Mouse (Mus musculus): ENCODE data around the gene Gm13090.

The Gm13090 gene

GRCm38 (mm10) chr4:151089270-151089669, at the start of gene Gm13090:
Gene Gm13090 (plus strand): TSS chr4:151089570.
- DNase-seq: no peak

GRCm38 (mm10) chr4:151041506-151041905, 47.9 kb upstream of the Gm13090 start:
- no peak for DNase-seq

GRCm38 (mm10) chr4:151043281-151043680, 46.1 kb upstream of the Gm13090 start:
- no peak for DNase-seq

GRCm38 (mm10) chr4:151044037-151044943, 45.1 kb upstream of the Gm13090 start, which contains the start of gene Per3:
Gene Per3 (minus strand): TSS chr4:151044665.
- peak; percentile 97 for DNase-seq

GRCm38 (mm10) chr4:151044944-151045570, 44.3 kb upstream of the Gm13090 start:
- peak; percentile 77 for DNase-seq

- DNase-seq: no peak
Measured at GRCm38 (mm10) chr4:151046524-151046923, 42.8 kb upstream of the Gm13090 start.

GRCm38 (mm10) chr4:151051162-151051561, 38.2 kb upstream of the Gm13090 start:
- DNase-seq: no peak

- peak; percentile 99 for DNase-seq
Measured at GRCm38 (mm10) chr4:151057347-151058321, 31.7 kb upstream of the Gm13090 start, which contains the start of gene Vamp3. Gene Vamp3 (minus strand): TSS chr4:151057963.

GRCm38 (mm10) chr4:151058634-151059033, 30.7 kb upstream of the Gm13090 start:
- DNase-seq: no peak

GRCm38 (mm10) chr4:151059566-151059965, 29.8 kb upstream of the Gm13090 start:
- no peak for DNase-seq

GRCm38 (mm10) chr4:151068751-151069150, 20.6 kb upstream of the Gm13090 start:
- no peak for DNase-seq

- DNase-seq: no peak
Measured at GRCm38 (mm10) chr4:151070962-151071361, 18.4 kb upstream of the Gm13090 start.

- peak; percentile 75 for DNase-seq
Measured at GRCm38 (mm10) chr4:151073108-151073744, 16.1 kb upstream of the Gm13090 start.

- no peak for DNase-seq
Measured at GRCm38 (mm10) chr4:151074817-151075216, 14.6 kb upstream of the Gm13090 start.

GRCm38 (mm10) chr4:151081355-151081754, 8.0 kb upstream of the Gm13090 start:
- DNase-seq: no peak

GRCm38 (mm10) chr4:151081977-151082376, 7.4 kb upstream of the Gm13090 start:
- DNase-seq: no peak

- no peak for DNase-seq
Measured at GRCm38 (mm10) chr4:151083027-151083426, 6.3 kb upstream of the Gm13090 start.

- DNase-seq: no peak
Measured at GRCm38 (mm10) chr4:151087358-151087757, 2.0 kb upstream of the Gm13090 start.

- no peak for DNase-seq
Measured at GRCm38 (mm10) chr4:151088819-151089218, 551 bp upstream of the Gm13090 start.

- no peak for DNase-seq
Measured at GRCm38 (mm10) chr4:151095207-151095606, 5.8 kb downstream of the Gm13090 start.

- DNase-seq: no peak
Measured at GRCm38 (mm10) chr4:151096334-151097103, 7.1 kb downstream of the Gm13090 start.

GRCm38 (mm10) chr4:151097104-151097438, 7.7 kb downstream of the Gm13090 start:
- no peak for DNase-seq

Data from layer of hippocampus, adult 9-11 months (tissue).